Mouse (Mus musculus): Measurements from ENCODE around the gene Rgs8.

Gene Rgs8

GRCm38 (mm10) chr1:153677635-153678034, 24.8 kb downstream of the Rgs8 start:
- no peak for DNase-seq

GRCm38 (mm10) chr1:153679147-153679546, 26.3 kb downstream of the Rgs8 start:
- peak; percentile 72 for DNase-seq

GRCm38 (mm10) chr1:153679653-153680052, 26.8 kb downstream of the Rgs8 start:
- no peak for DNase-seq

- no peak for DNase-seq
These were observed 27.5 kb downstream of the Rgs8 start for GRCm38 (mm10) chr1:153680363-153680762.

- no peak for DNase-seq
These were observed 28.2 kb downstream of the Rgs8 start for GRCm38 (mm10) chr1:153681036-153681435.

- no peak for DNase-seq
These were observed 30.4 kb downstream of the Rgs8 start for GRCm38 (mm10) chr1:153683190-153683589.

GRCm38 (mm10) chr1:153685630-153686029, 32.8 kb downstream of the Rgs8 start:
- no peak for DNase-seq

- no peak for DNase-seq
These were observed 39.7 kb downstream of the Rgs8 start for GRCm38 (mm10) chr1:153692526-153692925.

GRCm38 (mm10) chr1:153694372-153695120, 41.7 kb downstream of the Rgs8 start:
- DNase-seq, result no peak

GRCm38 (mm10) chr1:153695398-153695797, 42.6 kb downstream of the Rgs8 start:
- no peak for DNase-seq

- no peak for DNase-seq
These were observed 43.3 kb downstream of the Rgs8 start for GRCm38 (mm10) chr1:153696093-153696492.

GRCm38 (mm10) chr1:153696541-153696940, 43.7 kb downstream of the Rgs8 start:
- DNase-seq, result no peak

GRCm38 (mm10) chr1:153697581-153698251, 44.9 kb downstream of the Rgs8 start:
- DNase-seq, result no peak

GRCm38 (mm10) chr1:153698311-153699084, 45.7 kb downstream of the Rgs8 start:
- no peak for DNase-seq

- DNase-seq, result no peak
These were observed 47.7 kb downstream of the Rgs8 start for GRCm38 (mm10) chr1:153700448-153701063.

GRCm38 (mm10) chr1:153701461-153701860, 48.6 kb downstream of the Rgs8 start:
- no peak for DNase-seq

- no peak for DNase-seq
These were observed 49.5 kb downstream of the Rgs8 start for GRCm38 (mm10) chr1:153702166-153702852.

GRCm38 (mm10) chr1:153702853-153703410, 50.1 kb downstream of the Rgs8 start:
- DNase-seq, result no peak

GRCm38 (mm10) chr1:153703445-153703991, 50.7 kb downstream of the Rgs8 start:
- DNase-seq, result peak; percentile 34

GRCm38 (mm10) chr1:153704174-153704573, 51.3 kb downstream of the Rgs8 start:
- DNase-seq, result no peak

- DNase-seq, result no peak
These were observed 52.2 kb downstream of the Rgs8 start for GRCm38 (mm10) chr1:153704996-153705395.

GRCm38 (mm10) chr1:153708626-153709025, 55.8 kb downstream of the Rgs8 start:
- no peak for DNase-seq
